Mouse (Mus musculus): ENCODE measurements around the gene Xaf1.
A peak's percentile ranks its signal among the peaks of the same experiment; 100 is the strongest.

Gene Xaf1

GRCm38 (mm10) chr11:72301334-72301733 lies at the start of gene Xaf1:
Gene Xaf1 (plus strand): TSS chr11:72301629.
- ATAC-seq (ENCODE audit: low TSS enrichment) = peak; percentile 83

DNA sequence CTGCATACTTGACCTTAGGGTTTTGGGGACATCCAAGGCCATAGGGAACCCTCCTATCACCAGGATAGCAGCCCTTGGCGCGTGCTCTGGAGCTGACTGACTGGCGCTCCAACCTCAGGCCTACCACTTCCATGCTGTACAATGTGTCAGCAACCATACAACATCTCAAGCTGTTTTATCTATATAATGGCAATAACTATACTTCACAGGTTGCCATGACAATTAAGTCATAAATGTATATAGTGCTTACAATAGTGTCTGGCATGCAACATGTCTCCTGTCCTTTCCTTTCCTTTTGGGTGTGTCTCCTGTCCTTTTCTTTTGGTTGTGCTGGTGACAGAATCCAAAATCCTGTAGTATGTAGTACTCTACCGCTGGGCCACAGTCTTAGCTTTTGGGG lies 45.8 kb upstream of the Xaf1 start:
- ATAC-seq (ENCODE audit: low TSS enrichment) = no peak

- ATAC-seq (ENCODE audit: low TSS enrichment) = no peak
These were observed 45.0 kb upstream of the Xaf1 start for GRCm38 (mm10) chr11:72256441-72256840.

DNA sequence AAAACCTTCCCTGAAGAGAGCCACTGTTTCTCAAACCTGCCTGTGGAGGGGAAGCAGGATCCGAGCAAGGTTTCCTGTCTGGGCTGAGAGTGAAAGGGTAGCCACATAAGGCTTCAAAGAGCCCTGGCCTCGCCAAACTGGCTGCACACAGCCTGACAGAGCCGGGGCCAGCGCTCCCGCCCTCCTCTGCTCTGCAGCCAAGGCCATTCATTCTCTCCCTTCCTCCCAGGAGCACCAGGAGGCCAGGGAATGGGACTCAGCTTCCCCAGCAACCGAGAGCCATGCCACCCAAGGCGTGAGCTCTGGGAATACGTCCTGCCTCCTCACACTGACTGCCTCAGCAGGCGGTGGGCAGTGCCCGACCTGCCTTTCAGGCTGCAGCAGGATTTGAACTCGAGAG lies 35.9 kb upstream of the Xaf1 start:
- ATAC-seq (ENCODE audit: low TSS enrichment) = peak; percentile 56

DNA sequence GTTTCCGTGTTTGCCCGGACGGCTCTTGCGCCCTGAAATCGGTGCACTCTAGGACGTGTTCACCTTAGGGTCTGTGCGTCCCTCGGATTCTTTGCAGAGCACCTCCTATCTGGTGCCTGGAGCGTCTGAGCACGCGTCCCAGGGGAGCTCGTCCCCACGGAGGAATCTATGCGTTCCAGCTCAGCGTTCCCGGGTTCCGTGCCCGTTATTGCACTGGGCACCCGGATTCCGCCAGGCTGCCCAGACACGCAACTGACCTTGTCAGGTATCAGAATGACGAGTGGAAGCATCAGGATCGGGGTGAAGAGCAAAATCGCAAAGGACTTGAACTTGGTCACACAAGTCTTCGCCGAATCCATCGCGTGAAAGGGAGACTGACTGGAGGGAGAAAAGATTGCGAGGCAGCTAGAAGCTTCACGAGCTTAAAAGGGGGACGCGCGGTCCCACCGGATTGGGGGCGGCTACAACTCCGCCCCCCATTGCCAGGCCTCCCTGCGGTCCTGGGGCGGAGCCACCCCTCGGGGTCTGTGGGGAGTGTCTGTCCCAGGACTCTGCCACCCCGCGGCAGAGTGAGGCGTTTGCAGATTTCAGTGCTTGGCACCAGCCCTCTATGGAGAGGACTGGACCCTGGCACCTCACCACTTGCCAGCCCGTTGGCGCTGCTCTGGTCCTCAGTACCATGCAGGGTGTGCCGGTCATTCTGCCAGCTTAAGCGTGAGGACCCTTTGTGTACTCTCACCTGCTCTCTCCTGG lies 35.0 kb upstream of the Xaf1 start:
- peak; percentile 80 for ATAC-seq (ENCODE audit: low TSS enrichment)

DNA sequence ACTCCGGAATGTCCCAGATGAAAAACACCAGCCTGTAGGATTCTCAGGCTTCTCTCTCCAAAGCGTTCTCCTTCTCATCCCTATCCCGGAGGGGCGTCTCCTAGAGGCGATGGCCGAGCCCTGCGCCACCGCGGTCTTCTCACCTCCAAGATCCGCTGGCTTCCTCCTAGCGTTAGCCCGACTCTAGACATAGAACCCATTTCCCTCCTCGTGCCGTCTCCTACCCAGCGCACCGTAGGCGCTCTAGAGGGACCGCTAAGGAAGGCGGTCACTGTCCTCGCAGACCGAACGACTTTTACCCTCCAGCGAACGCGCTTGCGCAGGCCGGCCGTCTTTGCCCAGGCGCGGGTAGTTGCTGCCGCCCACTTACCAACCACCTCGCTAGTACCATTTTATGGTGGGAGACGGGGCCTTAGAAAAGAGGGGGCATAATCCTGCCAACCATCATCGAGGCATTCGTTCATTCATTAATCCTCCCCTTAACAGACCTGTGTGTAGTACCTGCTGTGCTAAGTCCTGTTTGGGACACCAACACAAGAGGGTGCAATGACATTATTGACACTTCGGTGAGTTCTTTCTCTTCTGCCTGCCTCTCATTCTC lies 34.4 kb upstream of the Xaf1 start, which contains the start of gene Slc13a5:
Gene Slc13a5, minus strand, starts transcription at position 263 of the 601 bp plus-strand sequence.
- ATAC-seq (ENCODE audit: low TSS enrichment) = peak; percentile 15; the same call in 1 of the 2 replicates

DNA sequence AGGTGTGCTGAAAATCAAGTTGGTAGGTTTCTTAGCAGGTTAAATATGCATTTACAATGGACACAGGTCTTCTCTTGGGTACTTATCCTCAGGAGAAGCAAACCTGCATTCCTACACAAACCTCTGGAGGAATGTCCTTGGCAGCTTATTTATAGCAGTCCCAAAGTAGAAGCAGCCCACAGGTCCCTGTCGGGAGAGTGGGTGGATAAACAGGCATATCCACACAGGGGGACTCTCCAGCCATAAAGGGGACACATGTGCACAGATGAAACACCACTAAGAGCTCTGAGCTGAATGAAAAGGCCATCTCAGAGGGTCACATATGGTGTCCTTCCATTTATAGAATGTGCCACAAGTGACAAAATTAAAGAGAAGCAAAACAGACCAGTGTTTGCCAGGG lies 29.7 kb upstream of the Xaf1 start:
- no peak for ATAC-seq (ENCODE audit: low TSS enrichment)

GRCm38 (mm10) chr11:72273341-72273740 lies 28.1 kb upstream of the Xaf1 start:
- ATAC-seq (ENCODE audit: low TSS enrichment) = peak; percentile 47

DNA sequence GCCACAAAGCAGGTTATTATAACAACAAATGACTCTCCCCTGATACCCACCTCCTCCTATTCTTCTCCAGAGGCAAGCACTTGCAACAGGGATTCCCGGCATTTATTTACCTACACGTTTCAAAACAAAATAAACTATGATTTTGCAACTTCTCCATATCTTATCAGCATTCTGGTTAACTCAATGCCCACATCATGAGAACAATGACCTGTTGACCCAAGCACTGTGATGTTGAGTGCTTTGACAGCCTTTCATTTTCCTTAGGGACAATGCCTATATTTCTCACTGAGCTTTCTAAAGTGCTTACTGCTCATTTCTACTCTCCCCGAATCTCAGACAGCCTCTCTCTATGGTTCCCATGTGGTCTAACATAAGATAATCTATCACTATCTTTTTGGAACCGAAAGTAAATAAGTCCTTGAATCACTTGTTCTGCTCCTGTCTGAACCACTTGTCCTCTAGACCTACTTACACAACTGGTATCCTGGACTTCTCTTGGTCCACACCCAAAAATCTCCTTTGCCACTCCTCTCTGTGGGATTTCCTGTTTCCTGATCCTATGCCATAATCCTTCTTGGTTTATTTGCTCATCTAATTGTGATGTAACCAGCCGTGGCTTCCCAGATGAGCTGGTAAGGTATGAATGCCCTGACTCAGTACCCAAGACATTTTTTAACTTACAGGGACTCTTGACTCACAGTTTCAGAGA lies 20.1 kb upstream of the Xaf1 start:
- no peak for ATAC-seq (ENCODE audit: low TSS enrichment)

DNA sequence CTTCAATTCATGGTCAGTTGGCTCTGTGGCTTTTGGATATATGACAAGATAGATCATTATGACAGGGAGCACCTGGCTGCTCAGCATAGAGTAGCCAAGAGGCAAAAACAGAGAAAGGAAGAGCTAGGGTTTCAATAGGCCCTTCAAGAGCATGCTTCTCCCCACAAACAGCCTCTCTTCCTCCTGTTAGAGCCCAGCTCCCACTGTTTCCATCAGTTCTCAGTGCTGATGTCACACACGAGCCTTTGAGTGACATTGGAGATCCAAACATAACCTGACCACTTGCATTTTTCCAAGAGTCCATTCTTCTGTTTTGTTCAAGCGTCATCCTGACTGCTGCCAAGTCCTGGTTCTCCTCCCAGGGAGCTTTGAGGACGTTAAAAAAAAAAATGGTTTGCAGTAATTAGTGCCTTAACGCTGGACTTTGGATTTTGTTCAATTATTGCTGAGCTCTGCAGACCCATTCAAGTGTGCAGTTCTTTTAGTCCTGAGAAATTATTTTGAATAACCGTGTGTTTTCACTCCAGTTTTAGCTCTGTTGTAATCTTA lies 19.5 kb upstream of the Xaf1 start:
- ATAC-seq (ENCODE audit: low TSS enrichment) = no peak

GRCm38 (mm10) chr11:72283486-72284224 lies 17.8 kb upstream of the Xaf1 start:
- ATAC-seq (ENCODE audit: low TSS enrichment) = no peak

- peak; percentile 64; the same call in 1 of the 2 replicates for ATAC-seq (ENCODE audit: low TSS enrichment)
These were observed 16.8 kb upstream of the Xaf1 start for GRCm38 (mm10) chr11:72284532-72285182.

- no peak for ATAC-seq (ENCODE audit: low TSS enrichment)
These were observed 15.4 kb upstream of the Xaf1 start for GRCm38 (mm10) chr11:72285971-72286480.

DNA sequence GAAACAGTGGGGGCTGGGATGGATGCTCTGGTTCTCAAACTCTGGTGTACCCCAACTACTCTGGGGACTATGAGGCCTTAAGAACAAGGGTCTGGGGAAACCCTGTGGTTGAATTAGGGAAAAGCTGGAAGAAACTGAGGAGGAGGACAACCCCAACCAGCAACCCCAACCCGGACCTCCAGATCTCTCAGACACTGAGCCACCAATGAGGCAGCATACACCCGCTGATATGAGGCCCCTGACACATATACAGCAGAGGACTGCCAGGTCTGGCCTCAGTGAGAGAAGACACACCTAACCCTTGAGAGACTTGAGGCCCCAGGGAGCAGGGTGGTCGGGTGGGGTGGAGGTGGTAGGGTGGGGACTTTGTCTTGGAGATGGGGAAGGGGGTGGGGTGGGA lies 14.8 kb upstream of the Xaf1 start:
- ATAC-seq (ENCODE audit: low TSS enrichment) = no peak

- ATAC-seq (ENCODE audit: low TSS enrichment) = no peak
These were observed 14.3 kb upstream of the Xaf1 start for GRCm38 (mm10) chr11:72287126-72287525.

DNA sequence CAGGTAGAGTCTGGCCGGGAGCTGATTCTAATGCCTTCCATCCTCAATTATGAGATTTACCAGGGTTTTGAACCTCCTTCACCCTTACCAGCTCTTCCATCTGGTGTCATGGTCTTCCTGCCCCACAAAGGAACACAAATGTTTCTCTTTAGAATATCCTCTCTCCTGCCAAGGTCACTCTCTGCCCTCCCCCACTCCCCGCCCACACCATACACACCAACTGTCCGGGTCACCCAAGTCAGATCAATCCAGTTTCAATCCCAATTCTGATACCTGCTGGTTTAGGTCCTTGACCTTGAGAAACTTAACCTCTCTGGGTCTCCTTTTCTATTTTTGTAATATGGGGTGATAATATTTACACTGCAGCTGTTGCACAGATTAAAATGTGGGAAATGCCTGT lies 13.9 kb upstream of the Xaf1 start:
- ATAC-seq (ENCODE audit: low TSS enrichment) = no peak

GRCm38 (mm10) chr11:72293116-72293515 lies 8.3 kb upstream of the Xaf1 start:
- no peak for ATAC-seq (ENCODE audit: low TSS enrichment)

DNA sequence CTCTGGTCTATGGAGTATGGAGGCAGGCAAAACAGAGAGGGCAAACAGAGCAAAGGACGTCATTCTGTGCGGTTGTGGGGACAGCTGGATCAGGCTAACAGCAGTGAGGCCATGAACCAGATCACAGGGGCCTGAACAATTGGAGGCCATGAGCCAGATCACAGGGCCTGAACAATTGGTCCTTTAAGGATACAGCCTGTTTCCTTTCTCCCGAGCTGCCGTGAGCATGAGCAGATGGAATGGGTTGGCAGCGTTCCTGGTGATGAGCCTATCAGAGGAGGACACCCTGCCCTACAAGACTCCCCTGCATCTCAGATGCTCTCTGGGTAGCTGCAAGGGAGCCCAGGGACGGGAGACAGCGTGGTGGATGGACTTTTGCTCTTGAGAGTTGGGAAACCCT lies 801 bp downstream of the Xaf1 start:
- peak; percentile 83 for ATAC-seq (ENCODE audit: low TSS enrichment)

DNA sequence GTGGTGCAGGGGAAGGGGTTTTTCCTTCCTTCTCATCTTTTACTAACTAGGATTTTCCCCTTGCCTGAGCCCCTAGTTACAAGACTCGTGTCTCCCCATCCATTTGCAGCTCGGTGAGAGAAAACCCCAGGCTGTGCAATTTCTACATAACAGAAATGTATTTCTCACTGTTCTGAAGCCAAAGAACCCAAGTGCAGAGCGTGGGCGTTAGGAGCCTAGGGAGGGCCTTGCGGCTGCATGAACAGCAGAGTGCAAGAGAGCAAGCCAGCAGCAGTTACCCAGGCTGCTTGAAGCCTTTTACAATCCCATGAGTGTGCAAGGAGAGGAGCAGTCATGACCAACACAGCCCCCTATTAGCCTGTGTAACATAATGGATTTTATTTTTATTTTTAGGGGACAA lies 6.0 kb downstream of the Xaf1 start:
- ATAC-seq (ENCODE audit: low TSS enrichment) = peak; percentile 83

GRCm38 (mm10) chr11:72308982-72309381 lies 7.6 kb downstream of the Xaf1 start:
- no peak for ATAC-seq (ENCODE audit: low TSS enrichment)

DNA sequence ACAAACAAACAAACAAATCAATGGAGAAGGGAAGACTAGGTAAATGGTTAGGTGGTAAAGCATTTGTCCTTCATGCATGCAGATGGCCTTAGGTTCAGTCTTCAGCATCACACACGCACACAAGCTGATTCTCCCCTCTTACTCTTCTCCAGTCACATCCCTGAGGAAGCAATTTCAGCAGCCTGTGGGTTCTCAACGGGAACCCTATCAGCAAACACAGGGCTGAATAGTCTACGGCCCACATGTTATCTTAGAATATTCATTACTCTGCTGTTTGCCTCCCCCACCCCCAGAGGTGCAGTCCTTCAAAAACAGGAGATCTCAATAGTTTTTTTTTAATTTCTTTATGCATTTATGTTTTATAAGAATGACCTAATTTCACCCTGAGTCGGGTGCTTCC lies 9.1 kb downstream of the Xaf1 start:
- ATAC-seq (ENCODE audit: low TSS enrichment) = no peak

Data from frontal cortex, adult (tissue).